Mouse (Mus musculus) CD8-positive naive resting alpha-beta T cell, adult 2 months (primary cell): ENCODE results near the gene Dnajc2.

Experiments used
- DNase-seq, 2 experiments: peaks; one replicate each; pipeline ENCODE4 v3.0.0; 2022; ENCODE audit warnings: low read depth in 2 of 2, low spot score in 2 of 2

Dnajc2 gene

GRCm38 (mm10) chr5:21785053-21785452 is at the start of gene Dnajc2, which contains the start of gene Psmc2:
Gene Dnajc2 (minus strand): TSS chr5:21785251.
Gene Psmc2 (plus strand): TSS chr5:21785283.
- peak; percentile 81 to 85 for DNase-seq

- DNase-seq: no peak
Measured at GRCm38 (mm10) chr5:21831761-21832160, 46.7 kb upstream of the Dnajc2 start.

- no peak for DNase-seq
Measured at GRCm38 (mm10) chr5:21828855-21829254, 43.8 kb upstream of the Dnajc2 start.

GRCm38 (mm10) chr5:21827643-21828042 is 42.6 kb upstream of the Dnajc2 start:
- no peak for DNase-seq

GRCm38 (mm10) chr5:21826370-21826769 is 41.3 kb upstream of the Dnajc2 start:
- no peak for DNase-seq

GRCm38 (mm10) chr5:21813994-21814393 is 28.9 kb upstream of the Dnajc2 start:
- DNase-seq: peak; percentile 7 to 16

- DNase-seq: no peak
Measured at GRCm38 (mm10) chr5:21810924-21811323, 25.9 kb upstream of the Dnajc2 start.

- no peak for DNase-seq
Measured at GRCm38 (mm10) chr5:21804837-21805236, 19.8 kb upstream of the Dnajc2 start.

GRCm38 (mm10) chr5:21803691-21804188 is 18.7 kb upstream of the Dnajc2 start:
- no peak for DNase-seq

GRCm38 (mm10) chr5:21802907-21803306 is 17.9 kb upstream of the Dnajc2 start:
- DNase-seq: no peak

- DNase-seq: no peak
Measured at GRCm38 (mm10) chr5:21792166-21792565, 7.1 kb upstream of the Dnajc2 start.

- no peak for DNase-seq
Measured at GRCm38 (mm10) chr5:21789061-21789460, 4.0 kb upstream of the Dnajc2 start.

- no peak for DNase-seq
Measured at GRCm38 (mm10) chr5:21787186-21788105, 2.4 kb upstream of the Dnajc2 start.

- peak; percentile 92 to 95 for DNase-seq
Measured at GRCm38 (mm10) chr5:21786258-21787185, 1.5 kb upstream of the Dnajc2 start.

- DNase-seq: no peak
Measured at GRCm38 (mm10) chr5:21785776-21786175, 725 bp upstream of the Dnajc2 start.

- DNase-seq: peak; percentile 31 to 42
Measured at GRCm38 (mm10) chr5:21784161-21785052, 644 bp downstream of the Dnajc2 start.

- no peak for DNase-seq
Measured at GRCm38 (mm10) chr5:21776491-21776890, 8.6 kb downstream of the Dnajc2 start.

- DNase-seq: no peak
Measured at GRCm38 (mm10) chr5:21769841-21770240, 15.2 kb downstream of the Dnajc2 start.

GRCm38 (mm10) chr5:21768506-21768905 is 16.5 kb downstream of the Dnajc2 start:
- no peak for DNase-seq

GRCm38 (mm10) chr5:21745966-21746365 is 39.1 kb downstream of the Dnajc2 start:
- DNase-seq: no peak
